Mouse (Mus musculus) liver, embryonic 11.5 days (tissue): ENCODE data around the gene Manf. TPM values are rescaled to one million over a fixed set of nuclear protein-coding genes. Genes with fewer than 3 reads are reported as not detected.

Source experiments
- ATAC-seq: fragments of 200-750 bp; cut with Nextera tagmentation; replicated peaks from 2 replicates; pipeline ENCODE4 v1.8.0; 2017; ENCODE audit warnings: moderate number of reproducible peaks, mild to moderate bottlenecking, moderate TSS enrichment, moderate library complexity; ENCODE audit not compliant: low FRiP score
- DNase-seq: peaks from one replicate; pipeline ENCODE4 v3.0.0-alpha.2; 2017; ENCODE audit warnings: low spot score
- H3K27ac ChIP-seq: fragments of 300-500 bp; sonication (generic); 2 replicates; pipeline ENCODE4 v1.5.1; 2014; ENCODE audit warnings: mild to moderate bottlenecking, low read depth, low read length, control low read depth
- H3K27me3 ChIP-seq: fragments of 300-500 bp; sonication (generic); replicated peaks from 2 replicates; pipeline ENCODE4 v1.6.1; 2014; ENCODE audit warnings: low read length, mixed read lengths; ENCODE audit not compliant: control insufficient read depth, insufficient read depth
- H3K36me3 ChIP-seq: fragments of 300-500 bp; sonication (generic); 2 replicates; pipeline ENCODE4 v1.6.1; 2014; ENCODE audit warnings: mild to moderate bottlenecking, low read length, moderate library complexity, mixed read lengths; ENCODE audit not compliant: control insufficient read depth, insufficient read depth
- H3K4me1 ChIP-seq: fragments of 300-500 bp; sonication (generic); replicated peaks from 2 replicates; pipeline ENCODE4 v1.6.1; 2014; ENCODE audit warnings: low read length, mixed read lengths; ENCODE audit not compliant: control insufficient read depth, insufficient read depth
- H3K4me2 ChIP-seq: fragments of 300-500 bp; sonication (generic); 2 replicates; pipeline ENCODE4 v1.6.1; 2014; ENCODE audit warnings: mild to moderate bottlenecking, control low read depth, moderate library complexity
- H3K4me3 ChIP-seq: fragments of 300-500 bp; sonication (generic); 2 replicates; pipeline ENCODE4 v1.5.1; 2014; ENCODE audit warnings: low read depth, low read length, control low read depth
- H3K9ac ChIP-seq: fragments of 300-500 bp; sonication (generic); 2 replicates; pipeline ENCODE4 v1.6.1; 2014; ENCODE audit warnings: low read depth, low read length, control low read depth
- H3K9me3 ChIP-seq: fragments of 300-500 bp; sonication (generic); 2 replicates; pipeline ENCODE4 v1.6.1; 2016; ENCODE audit warnings: low read length, inconsistent platforms, mixed read lengths; ENCODE audit not compliant: control insufficient read depth
- WGBS: fragments of 180-500 bp; shearing (Covaris S2); extraction: QIAGEN DNeasy Blood & Tissue Kit; methylation state at CpG from one replicate; pipeline ENCODE4 v1.1.7; 2014; 5-methylcytosine and 5-hydroxymethylcytosine counted together
- polyA plus RNA-seq: library from polyadenylated mRNA; unstranded; fragments of >200 nt; fragmentation: Nextera tagmentation; extraction: Ambion mirVana; gene quantifications from 2 replicates; pipeline ENCODE4 v1.2.1, GENCODE M21; 2014

Manf gene
- polyA plus RNA-seq, 1 experiment from 2014 or later = 352 TPM

DNA sequence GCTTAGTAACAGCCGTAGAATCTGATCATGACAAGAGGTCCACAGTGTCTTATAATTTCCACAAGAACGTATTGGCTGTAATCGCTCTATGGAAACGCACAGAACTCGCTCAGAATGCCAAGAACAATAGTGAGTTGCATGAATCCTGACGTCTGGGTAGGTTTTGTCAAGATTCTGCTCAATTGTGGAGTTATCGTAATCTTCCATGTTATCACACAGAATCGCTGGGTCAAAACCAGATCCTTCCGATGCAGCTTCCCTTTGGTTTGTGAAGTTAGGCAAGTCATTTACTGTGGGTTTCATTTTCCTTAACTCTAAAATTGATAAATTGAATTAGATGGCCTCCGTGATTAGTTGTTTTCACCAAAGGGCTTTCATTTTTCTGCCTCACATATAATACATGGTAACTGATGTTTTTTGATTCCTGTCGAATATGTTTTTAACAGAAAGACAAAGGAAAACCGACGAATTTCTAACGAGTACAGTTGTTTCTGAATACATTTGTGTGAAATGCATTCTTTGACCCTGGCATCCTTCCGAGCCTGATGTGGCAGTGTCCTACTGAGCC lies 70.6 kb downstream of the Manf start:
- Histone ChIP-seq H3K27me3 (no peaks in the 10 kb centered on the region), H3K4me2 (peak overlapping the region; percentile 69), H3K27ac (no peak overlapping the region), H3K4me3 (peak overlapping the region; percentile 99), H3K9me3 (no peaks in the 10 kb centered on the region), H3K4me1 (no peaks in the 10 kb centered on the region), H3K36me3 (no peaks in the 10 kb centered on the region), H3K9ac (peak overlapping the region; percentile 57)
- ATAC-seq (no peak), DNase-seq (no peak)
- 39% methylated on average over 15 of the region's 15 CpGs for WGBS

DNA sequence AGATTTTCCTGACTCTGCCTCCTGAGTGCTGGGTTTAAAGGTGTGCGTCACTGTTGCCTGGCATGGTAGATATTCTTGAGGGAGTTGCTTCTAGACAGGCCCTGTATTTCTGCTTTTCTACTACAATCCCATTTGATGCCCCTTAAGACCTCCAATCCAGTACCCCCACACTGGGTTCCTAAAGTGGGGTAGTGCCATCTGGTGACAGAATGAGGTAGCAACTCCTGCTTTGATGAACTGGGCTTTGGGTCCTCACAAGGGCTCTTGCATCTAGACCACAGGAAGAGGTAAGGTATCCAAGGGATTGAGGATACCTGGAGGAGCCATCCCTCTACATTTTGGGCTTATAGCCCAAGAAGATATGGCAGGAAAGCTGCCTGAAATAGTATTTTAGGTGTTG lies 72.6 kb downstream of the Manf start:
- WGBS = 85% methylated on average over 1 of the region's 1 CpGs
- DNase-seq (no peak), ATAC-seq (no peak)
- H3K27ac ChIP-seq = no peak overlapping the region
- no peaks in the 10 kb centered on the region for H3K4me1 ChIP-seq
- H3K4me2 ChIP-seq = no peak overlapping the region
- no peaks in the 10 kb centered on the region for H3K36me3 ChIP-seq
- H3K9me3 ChIP-seq = no peaks in the 10 kb centered on the region
- no peak overlapping the region for H3K4me3 ChIP-seq
- no peaks in the 10 kb centered on the region for H3K27me3 ChIP-seq
- no peak overlapping the region for H3K9ac ChIP-seq

DNA sequence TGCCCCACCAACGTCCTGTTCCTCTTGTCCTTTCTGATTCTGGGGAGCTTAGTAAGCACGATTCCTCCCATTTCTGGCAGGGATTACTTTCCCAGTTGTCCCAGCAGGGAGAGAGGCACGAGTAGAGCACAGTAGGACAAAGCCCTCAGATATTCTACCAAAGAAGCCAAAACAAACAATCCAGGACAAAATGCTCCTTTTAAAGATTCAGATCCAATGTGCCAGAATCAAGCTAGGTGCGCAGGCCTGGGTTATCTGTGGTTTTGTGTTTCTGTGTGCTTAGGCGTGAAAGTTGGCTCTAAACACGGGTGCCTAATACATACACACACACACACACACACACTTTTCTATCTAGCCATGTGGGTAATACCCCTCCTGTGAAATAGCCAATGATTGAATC lies 73.6 kb downstream of the Manf start:
- Histone ChIP-seq H3K27me3 (no peaks in the 10 kb centered on the region), H3K36me3 (no peaks in the 10 kb centered on the region), H3K9ac (no peak overlapping the region), H3K4me1 (no peaks in the 10 kb centered on the region), H3K9me3 (no peaks in the 10 kb centered on the region), H3K27ac (no peak overlapping the region), H3K4me2 (no peak overlapping the region), H3K4me3 (no peak overlapping the region)
- 72% methylated on average over 6 of the region's 6 CpGs for WGBS
- no peak for DNase-seq
- ATAC-seq = no peak

DNA sequence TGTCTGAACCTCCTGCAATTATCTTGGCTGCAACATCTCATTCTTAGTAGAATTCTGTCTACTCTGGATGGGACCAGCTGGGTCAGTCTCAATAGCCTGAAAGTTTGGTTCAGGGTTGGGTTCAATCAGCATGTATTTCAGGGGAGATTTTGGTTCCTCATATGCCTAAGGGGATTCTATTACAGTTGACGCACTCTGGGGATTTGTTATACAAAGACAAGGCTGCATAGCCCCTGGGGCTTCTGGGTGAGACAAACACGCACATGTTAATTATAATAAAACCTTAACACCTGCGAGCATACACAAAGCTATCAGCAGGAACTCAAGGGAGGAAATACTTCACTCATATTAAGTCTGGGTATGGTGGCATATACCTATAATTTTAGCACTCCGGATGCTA lies 85.3 kb downstream of the Manf start:
- no peaks in the 10 kb centered on the region for H3K27me3 ChIP-seq
- ATAC-seq (no peak), DNase-seq (no peak)
- no peaks in the 10 kb centered on the region for H3K4me1 ChIP-seq
- no peaks in the 10 kb centered on the region for H3K36me3 ChIP-seq
- peaks cover 4% of the 10 kb centered on the region for H3K9me3 ChIP-seq
- WGBS = 73% methylated on average over 4 of the region's 4 CpGs
- H3K4me2 ChIP-seq = no peak overlapping the region
- no peak overlapping the region for H3K9ac ChIP-seq
- H3K4me3 ChIP-seq = no peak overlapping the region
- no peak overlapping the region for H3K27ac ChIP-seq

DNA sequence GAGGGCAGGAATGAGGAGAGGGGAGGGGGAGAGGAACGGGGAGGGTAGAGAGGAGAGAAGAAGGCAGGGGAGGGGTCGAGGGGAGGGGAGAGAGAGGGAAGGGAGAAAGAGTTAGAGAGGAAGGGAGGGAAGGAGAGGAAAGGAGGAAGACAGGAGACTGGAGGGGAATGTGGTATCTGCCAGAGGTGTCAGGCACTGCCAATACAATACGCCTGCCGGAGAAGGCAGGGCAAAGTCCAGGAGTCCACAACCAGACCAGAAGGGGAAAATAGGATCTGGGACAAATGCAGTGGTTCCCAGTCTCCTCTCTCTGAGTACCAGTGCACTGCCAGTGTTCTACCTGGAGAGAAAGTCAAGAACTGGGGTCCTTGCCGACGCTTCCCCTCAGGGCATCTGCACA lies 100.9 kb downstream of the Manf start:
- H3K9ac ChIP-seq = no peak overlapping the region; the same call in 1 of the 2 replicates
- 60% methylated on average over 6 of the region's 6 CpGs for WGBS
- no peaks in the 10 kb centered on the region for H3K9me3 ChIP-seq
- no peaks in the 10 kb centered on the region for H3K36me3 ChIP-seq
- H3K4me3 ChIP-seq = no peak overlapping the region
- H3K4me1 ChIP-seq = peaks cover 10% of the 10 kb centered on the region
- H3K27me3 ChIP-seq = no peaks in the 10 kb centered on the region
- ATAC-seq (no peak), DNase-seq (no peak)
- H3K4me2 ChIP-seq = peak overlapping the region; percentile 18
- no peak overlapping the region for H3K27ac ChIP-seq

DNA sequence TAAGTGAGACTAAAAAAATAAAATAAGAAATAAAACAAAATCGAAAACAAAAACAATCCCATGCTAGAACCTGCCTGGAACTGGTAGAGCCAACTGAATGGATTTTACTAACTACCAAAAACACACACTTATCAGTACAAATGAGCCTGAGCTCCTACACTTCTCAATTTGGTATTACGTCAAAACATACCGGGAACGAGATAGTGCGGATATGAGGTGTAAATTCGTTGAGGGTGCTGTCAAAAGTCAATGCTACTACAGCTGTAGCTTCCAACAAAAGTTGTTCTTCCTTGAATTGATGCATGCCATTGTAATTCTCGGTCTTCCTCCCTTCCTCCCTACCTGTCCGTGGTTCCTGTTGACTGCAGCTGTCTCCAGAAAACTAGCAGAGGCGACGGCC lies 102.4 kb downstream of the Manf start:
- H3K4me1 ChIP-seq = peaks cover 10% of the 10 kb centered on the region
- 11% methylated on average over 10 of the region's 10 CpGs for WGBS
- ATAC-seq (peak; percentile 9), DNase-seq (peak; percentile 38)
- peak overlapping the region; percentile 81; the same call in 1 of the 2 replicates for H3K27ac ChIP-seq
- no peaks in the 10 kb centered on the region for H3K9me3 ChIP-seq
- H3K27me3 ChIP-seq = no peaks in the 10 kb centered on the region
- peak overlapping the region; percentile 98 for H3K4me3 ChIP-seq
- H3K4me2 ChIP-seq = peak overlapping the region; percentile 91
- no peaks in the 10 kb centered on the region for H3K36me3 ChIP-seq
- H3K9ac ChIP-seq = peak overlapping the region; percentile 99

DNA sequence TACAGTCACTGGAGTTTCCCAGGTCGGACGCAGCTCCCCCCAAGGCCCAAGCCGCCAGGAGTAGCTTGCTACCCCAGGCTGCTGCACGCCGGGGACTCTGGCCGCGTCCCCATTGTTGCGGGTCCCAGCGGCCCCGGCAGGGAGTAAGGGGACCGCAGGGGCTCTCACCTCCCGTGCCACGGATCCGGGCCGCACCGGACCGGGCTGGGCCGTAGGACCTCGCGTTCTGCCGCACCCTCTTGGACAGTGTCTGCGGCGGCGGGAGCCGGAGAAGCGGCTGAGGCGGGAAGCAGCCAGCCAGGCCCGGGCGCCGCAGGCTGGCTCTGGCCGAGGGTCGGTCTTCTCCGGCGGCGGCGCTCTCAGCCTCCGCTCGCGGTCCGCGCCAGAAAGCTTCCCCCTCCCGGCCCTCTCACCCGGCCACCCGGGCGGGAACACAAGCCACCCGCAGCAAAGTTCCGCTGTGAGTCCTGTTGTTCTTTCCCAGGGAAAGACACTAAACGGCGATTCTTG lies 102.9 kb downstream of the Manf start, which contains the start of gene Rad54l2:
Gene Rad54l2, minus strand, starts transcription at position 383 of the 510 bp plus-strand sequence.
- WGBS = under 1% methylated on average over 49 of the region's 49 CpGs
- ATAC-seq = peak; percentile 88
- H3K4me1 ChIP-seq = peaks cover 10% of the 10 kb centered on the region
- H3K4me2 ChIP-seq = peak within 1 kb of the TSS; percentile 91
- H3K9me3 ChIP-seq = no peaks in the 10 kb centered on the region
- peak within 1 kb of the TSS; percentile 99 for H3K9ac ChIP-seq
- no peaks in the 10 kb centered on the region for H3K27me3 ChIP-seq
- H3K36me3 ChIP-seq = no peaks in the 10 kb centered on the region
- peak within 1 kb of the TSS; percentile 81 for H3K27ac ChIP-seq
- H3K4me3 ChIP-seq = peak within 1 kb of the TSS; percentile 98
- DNase-seq = peak; percentile 90

Other genes starting within 250 kb of the Manf start
- not detected in 2 replicates for gene Grm2, start 235.9 kb downstream of the Manf start, polyA plus RNA-seq
- gene Tex264, start 206.1 kb downstream of the Manf start, polyA plus RNA-seq = 29.3 and 33.1 TPM in 2 replicates
- gene Rad54l2, start 102.8 kb downstream of the Manf start, polyA plus RNA-seq = 4.0 and 4.5 TPM in 2 replicates
- 35.5 and 45.4 TPM in 2 replicates for gene Dcaf1, start 70.1 kb downstream of the Manf start, polyA plus RNA-seq
- 10.9 and 11.4 TPM in 2 replicates for gene Rbm15b, start 4.6 kb downstream of the Manf start, polyA plus RNA-seq